Mouse (Mus musculus) left cerebral cortex, adult 2 months (tissue): Measurements from ENCODE around the gene Cmpk2. TPM values are rescaled to one million over a fixed set of nuclear protein-coding genes. Genes with fewer than 3 reads are reported as not detected.
"Not testable (repeated sequence)": the region's sequence is repeated elsewhere in the genome, so short reads cannot be mapped to it uniquely, and the experiment has no call there.

Experiments
- DNase-seq, 2 experiments: peaks; one replicate each; pipeline ENCODE4 v3.0.0; 2021 to 2022; ENCODE audit warnings: low spot score in 2 of 2, mixed read lengths in 1 of 2; ENCODE audit errors: extremely low spot score in 1 of 2
- H3K27ac ChIP-seq: fragments of 200-600 bp; 2 replicates; pipeline ENCODE4 v1.8.1; 2022
- H3K4me3 ChIP-seq: fragments of 200-600 bp; 2 replicates; pipeline ENCODE4 v1.8.1; 2022
- CTCF ChIP-seq: fragments of 200-600 bp; IDR thresholded peaks from 2 replicates; pipeline ENCODE4 v1.8.1; 2022; ENCODE audit warnings: antibody characterized with exemption, mild to moderate bottlenecking, moderate library complexity
- intact Hi-C: fragments of 180-260 bp; cut with DNase I; formaldehyde crosslinking; loops from one replicate; pipeline ENCODE4 v1.15.1; 2025
- total RNA-seq, 2 experiments: library from RNA; stranded (reverse); gene quantifications; 2 replicates each; pipeline ENCODE4 v1.2.3; 2021

Gene Cmpk2
- total RNA-seq, 2 experiments from 2014 or later, result 19.5 to 21.9 TPM

DNA sequence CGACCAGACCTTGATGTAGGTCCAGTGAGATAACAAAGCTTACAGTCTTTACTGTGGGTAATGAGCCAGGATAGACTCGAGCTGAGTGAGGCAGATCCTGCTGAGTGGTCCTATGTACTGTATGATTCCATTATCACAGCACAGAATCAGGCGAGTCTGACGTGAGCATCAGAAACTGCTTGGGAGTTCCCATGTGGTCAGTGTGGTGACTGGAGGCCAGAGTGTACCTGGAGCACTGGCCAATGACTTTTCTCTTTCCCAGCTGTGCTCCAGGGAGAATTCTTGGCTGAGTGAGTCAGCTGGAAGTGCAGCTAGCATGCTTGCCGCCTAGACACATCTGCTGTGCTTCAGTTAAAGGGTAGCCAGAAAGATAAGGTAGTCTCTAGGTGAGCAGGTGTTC, 14.3 kb upstream of the Cmpk2 start:
- intact Hi-C loops, result no loop called here
- TF ChIP-seq CTCF, result no peak
- no peak overlapping the region for H3K27ac ChIP-seq
- DNase-seq, result no peak
- no peak overlapping the region for H3K4me3 ChIP-seq

DNA sequence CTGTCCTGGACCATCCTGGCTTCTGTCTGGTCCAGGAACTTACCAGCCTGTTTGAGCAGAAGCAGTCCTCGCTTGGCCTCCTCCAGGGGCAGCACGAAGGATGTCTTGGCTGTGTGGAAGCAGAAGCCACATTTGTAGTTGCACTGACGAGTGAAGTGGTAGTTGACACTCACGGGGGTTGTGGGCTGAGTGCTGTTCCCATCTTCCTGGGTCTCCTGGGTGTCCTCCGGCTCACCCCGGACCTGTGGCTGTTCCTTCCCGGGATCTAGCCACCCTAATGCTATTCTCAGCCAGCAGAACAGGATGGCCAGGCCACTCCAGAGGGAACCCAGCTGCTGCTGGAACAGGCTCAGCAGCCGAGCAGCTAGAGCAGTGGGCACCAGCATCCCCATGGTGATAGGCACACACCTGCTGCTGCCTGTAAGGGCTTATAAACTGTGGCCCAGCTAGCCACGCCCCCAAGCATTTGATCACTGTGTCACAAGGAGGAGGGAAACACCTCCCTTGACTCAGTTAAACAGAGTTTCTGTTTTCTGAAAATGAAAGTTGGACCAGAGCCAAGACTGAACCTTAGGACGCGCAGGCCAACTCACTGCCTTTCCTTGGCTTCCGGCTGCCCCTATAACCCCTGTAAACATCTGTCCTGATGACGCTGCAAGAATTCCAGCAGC, 12.8 kb upstream of the Cmpk2 start, which contains the start of gene Rsad2:
Rsad2 (minus strand) TSS at position 425 of the 671 bp plus-strand sequence.
- TF ChIP-seq CTCF, result no peak
- intact Hi-C loops, result no loop called here
- Histone ChIP-seq H3K4me3 (peak within 1 kb of the TSS; percentile 28), H3K27ac (no peak within 1 kb of the TSS)
- DNase-seq, result peak; percentile 15 to 22

- intact Hi-C loops, result no loop called here
- no peak overlapping the region for H3K4me3 ChIP-seq
- no peak for DNase-seq
- no peak for TF ChIP-seq CTCF
- no peak overlapping the region for H3K27ac ChIP-seq
Measured at GRCm38 (mm10) chr12:26460091-26460490, 8.9 kb upstream of the Cmpk2 start.

- intact Hi-C loops, result no loop called here
- no peak overlapping the region for H3K4me3 ChIP-seq
- peak; percentile 25 for TF ChIP-seq CTCF
- H3K27ac ChIP-seq, result no peak overlapping the region
- no peak for DNase-seq
Measured at GRCm38 (mm10) chr12:26465600-26465999, 3.4 kb upstream of the Cmpk2 start.

DNA sequence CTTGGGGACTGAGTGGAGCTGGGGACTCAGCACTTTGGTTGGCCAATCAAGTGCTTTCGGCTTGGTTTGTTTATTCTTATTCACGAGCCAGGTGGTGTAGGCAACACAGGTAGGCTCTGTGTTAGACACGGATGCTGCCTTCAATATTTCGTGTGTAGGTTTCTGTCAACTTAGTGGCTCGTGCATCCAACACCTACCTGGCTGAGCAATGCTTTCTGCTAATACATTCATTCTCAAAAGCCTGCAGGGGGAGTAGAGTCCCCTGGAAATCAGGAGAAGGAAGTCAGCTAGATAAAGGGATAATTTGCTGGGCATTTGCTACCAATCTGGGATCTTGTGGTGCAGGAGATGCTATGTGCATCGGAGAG, 1.0 kb downstream of the Cmpk2 start:
- peak; percentile 29 for TF ChIP-seq CTCF
- no peak for DNase-seq
- peak overlapping the region; percentile 97 for H3K27ac ChIP-seq
- peak overlapping the region; percentile 70 for H3K4me3 ChIP-seq
- intact Hi-C loops, result loop anchor here (10.0 kb wide), 1 partner anchor 865 kb away; no protein-coding TSS in a partner anchor

DNA sequence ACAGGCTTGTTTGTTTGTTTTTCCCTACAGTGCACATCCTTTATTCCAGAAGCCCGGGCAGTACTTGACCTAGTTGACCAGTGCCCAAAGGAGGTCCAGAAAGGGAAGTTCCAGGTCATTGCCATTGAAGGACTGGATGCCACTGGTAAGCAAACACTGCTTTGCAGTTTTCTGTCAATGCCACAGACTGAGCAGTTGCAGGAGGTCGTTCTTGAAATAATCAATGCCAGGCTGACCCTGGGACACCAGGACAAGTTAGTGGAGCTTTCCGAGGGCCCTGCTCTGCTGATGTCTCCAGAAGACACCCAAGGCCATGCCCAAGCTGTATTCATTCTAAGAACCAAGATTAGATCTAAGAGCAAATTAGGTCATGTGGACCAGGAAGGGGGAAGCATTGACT, 2.4 kb downstream of the Cmpk2 start:
- no peak for DNase-seq
- intact Hi-C loops, result loop anchor here (10.0 kb wide), 1 partner anchor 863 kb away; no protein-coding TSS in a partner anchor
- no peak for TF ChIP-seq CTCF
- H3K27ac ChIP-seq, result no peak overlapping the region
- no peak overlapping the region for H3K4me3 ChIP-seq

GRCm38 (mm10) chr12:26472770-26473481, 3.9 kb downstream of the Cmpk2 start:
- Histone ChIP-seq H3K4me3 (no peak overlapping the region), H3K27ac (no peak overlapping the region)
- TF ChIP-seq CTCF, result no peak
- intact Hi-C loops, result loop anchor here (10.0 kb wide), 1 partner anchor 862 kb away; no protein-coding TSS in a partner anchor
- no peak for DNase-seq

DNA sequence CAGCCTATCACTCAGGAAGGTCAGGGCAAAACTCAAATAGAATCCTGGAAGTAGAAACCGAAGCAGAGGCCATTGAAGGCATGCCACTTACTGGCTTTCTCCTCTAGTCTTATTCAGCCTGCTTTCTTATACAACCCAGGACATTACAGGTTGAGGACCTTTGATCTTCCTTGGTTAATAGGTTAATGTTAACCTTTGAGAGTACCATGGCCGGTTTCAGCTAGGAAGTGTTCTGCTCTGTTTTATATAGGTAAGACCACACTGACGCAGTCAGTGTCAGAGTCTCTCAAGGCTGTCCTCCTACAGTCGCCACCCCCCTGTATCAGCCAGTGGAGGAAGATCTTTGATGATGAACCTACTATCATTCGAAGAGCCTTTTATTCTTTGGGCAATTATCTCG, 4.7 kb downstream of the Cmpk2 start:
- no peak for DNase-seq
- Histone ChIP-seq H3K27ac (no peak overlapping the region), H3K4me3 (no peak overlapping the region)
- intact Hi-C loops, result loop anchor here (10.0 kb wide), 1 partner anchor 861 kb away; no protein-coding TSS in a partner anchor
- TF ChIP-seq CTCF, result no peak

- H3K27ac ChIP-seq, result no peak overlapping the region
- no peak for TF ChIP-seq CTCF
- H3K4me3 ChIP-seq, result no peak overlapping the region
- no peak for DNase-seq
- intact Hi-C loops, result loop anchor here (10.0 kb wide), 1 partner anchor 858 kb away; no protein-coding TSS in a partner anchor
Measured at GRCm38 (mm10) chr12:26477198-26477597, 8.2 kb downstream of the Cmpk2 start.

- TF ChIP-seq CTCF, result no peak
- H3K4me3 ChIP-seq, result no peak overlapping the region
- no peak overlapping the region for H3K27ac ChIP-seq
- DNase-seq, result no peak
- intact Hi-C loops, result loop anchor here (10.0 kb wide), 1 partner anchor 856 kb away; no protein-coding TSS in a partner anchor
Measured at GRCm38 (mm10) chr12:26478196-26479004, 9.4 kb downstream of the Cmpk2 start.

- H3K4me3 ChIP-seq, intact Hi-C loops, DNase-seq, H3K27ac ChIP-seq: not testable (repeated sequence)
Measured at GRCm38 (mm10) chr12:26485738-26486580, 17.0 kb downstream of the Cmpk2 start.
